Mouse (Mus musculus) forebrain, embryonic 12.5 days (tissue): Measurements from ENCODE around the gene 1700012B07Rik. TPM values are rescaled to one million over a fixed set of nuclear protein-coding genes. Genes with fewer than 3 reads are reported as not detected.

ENCODE experiments used
- polyA plus RNA-seq: library from polyadenylated mRNA; unstranded; fragments of >200 nt; fragmentation: Nextera tagmentation; extraction: Ambion mirVana; gene quantifications from 2 replicates; pipeline ENCODE4 v1.2.1, GENCODE M21; 2016

Gene 1700012B07Rik
- polyA plus RNA-seq, 1 experiment from 2014 or later: not detected

Other genes starting within 250 kb of the 1700012B07Rik start
- 12.9 and 13.6 TPM in 2 replicates for gene Wipi1, start 216.1 kb downstream of the 1700012B07Rik start, polyA plus RNA-seq
- gene Prkar1a, start 178.6 kb downstream of the 1700012B07Rik start, polyA plus RNA-seq: 413 and 445 TPM in 2 replicates
- 1.4 and 1.7 TPM in 2 replicates for gene Fam20a, start 105.8 kb downstream of the 1700012B07Rik start, polyA plus RNA-seq
- 0.63 and 0.73 TPM in 2 replicates for gene Abca8b, start 167.8 kb upstream of the 1700012B07Rik start, polyA plus RNA-seq